Mouse (Mus musculus) cortical plate, adult 2 months (tissue): ENCODE measurements around the gene Pom121.

Source experiments
- CTCF ChIP-seq: fragments of 200-500 bp; IDR thresholded peaks from 2 replicates; pipeline ENCODE4 v1.5.1; 2011; ENCODE audit warnings: mild to moderate bottlenecking, control low read depth, low read length; ENCODE audit not compliant: insufficient read depth; ENCODE audit errors: extremely low read depth
- POLR2A ChIP-seq: fragments of 200-500 bp; IDR thresholded peaks from 2 replicates; pipeline ENCODE4 v1.6.1; 2011; ENCODE audit warnings: mild to moderate bottlenecking, low read length, control low read depth; ENCODE audit not compliant: insufficient read depth; ENCODE audit errors: extremely low read depth

GRCm38 (mm10) chr5:135329471-135329870 is 64.9 kb downstream of the Pom121 start:
- TF ChIP-seq POLR2A (no peak), CTCF (no peak)
